In the genomic region with DNA sequence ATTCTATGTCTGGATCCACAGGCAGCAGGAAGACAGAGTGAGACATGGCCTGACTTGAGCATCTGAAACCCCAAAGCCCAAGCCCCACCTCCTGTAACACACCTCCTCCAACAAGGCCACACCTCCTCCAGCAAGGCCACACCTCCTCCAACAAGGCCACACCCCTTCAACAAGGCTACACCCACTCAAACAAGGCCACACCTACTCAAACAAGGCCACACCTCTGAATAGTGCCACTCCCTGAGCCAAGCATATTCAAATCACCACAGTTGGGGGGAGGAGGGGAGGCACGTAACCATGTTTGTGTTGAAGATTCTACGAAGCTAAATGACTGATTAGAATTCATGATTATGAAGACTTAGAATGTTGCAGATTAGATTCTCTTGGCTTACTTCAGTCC, we compare ENCODE assay signal across 26 mouse cellular contexts. TPM values are rescaled to one million over a fixed set of nuclear protein-coding genes. Genes with fewer than 3 reads are reported as not detected.
"Had no signal": no experiment of that assay in that cellular context is flagged by ENCODE, and none has a peak within 500 bp of the region (broad histone marks: within the 10 kb centered on the region; RNA-seq: fewer than 3 reads in every experiment).

No protein-coding gene starts in this region.

- H3K4me2 ChIP-seq: heart, embryonic 12.5 days; hindbrain, embryonic 12.5 days; hindbrain, embryonic 14.5 days; intestine, embryonic 15.5 days; limb, embryonic 13.5 days; limb, embryonic 15.5 days; liver, embryonic 11.5 days had no signal

- H3K27ac ChIP-seq: hindbrain, embryonic 10.5 days; hindbrain, embryonic 12.5 days; hindbrain, embryonic 14.5 days; intestine, embryonic 15.5 days; limb, embryonic 13.5 days; limb, embryonic 15.5 days; liver, embryonic 14.5 days had no signal

- H3K4me3 ChIP-seq: heart, embryonic 10.5 days; heart, embryonic 12.5 days; hindbrain, embryonic 10.5 days; hindbrain, embryonic 12.5 days; intestine, embryonic 15.5 days; limb, embryonic 13.5 days; limb, embryonic 15.5 days had no signal

- DNase-seq: gastrocnemius, postnatal 14 days; gastrocnemius, postnatal 36 days; heart, adult 11 months; heart, postnatal 10 days; heart, postnatal 4 days; kidney, adult 18-20 months; kidney, adult 8-10 months; kidney, postnatal 10 days; kidney, postnatal 25 days; kidney, postnatal 4 days; layer of hippocampus, adult 9-11 months; layer of hippocampus, postnatal 36 days; left cerebral cortex, postnatal 4 days had no signal

- H3K9ac ChIP-seq: heart, embryonic 12.5 days; hindbrain, embryonic 12.5 days; hindbrain, embryonic 14.5 days; intestine, embryonic 15.5 days; limb, embryonic 13.5 days; limb, embryonic 15.5 days; liver, embryonic 14.5 days had no signal

- H3K27me3 ChIP-seq: heart, embryonic 12.5 days; hindbrain, embryonic 12.5 days; intestine, embryonic 15.5 days; limb, embryonic 13.5 days; limb, embryonic 15.5 days had no signal

- H3K9me3 ChIP-seq: heart, embryonic 10.5 days; heart, embryonic 12.5 days; hindbrain, embryonic 10.5 days; hindbrain, embryonic 12.5 days; intestine, embryonic 15.5 days; limb, embryonic 13.5 days; limb, embryonic 15.5 days had no signal

- H3K36me3 ChIP-seq: heart, embryonic 10.5 days; heart, embryonic 12.5 days; hindbrain, embryonic 10.5 days; hindbrain, embryonic 12.5 days; intestine, embryonic 15.5 days; limb, embryonic 13.5 days; limb, embryonic 15.5 days had no signal

- H3K4me1 ChIP-seq: hindbrain, embryonic 12.5 days; limb, embryonic 15.5 days had no signal

RNA-seq across cellular contexts. Expression of gene Mrap, which starts 36.5 kb away (rescaled TPM):
- total RNA-seq: left cerebral cortex, postnatal 4 days had no signal
- polyA plus RNA-seq: inflammation-experienced regulatory T-cells, adult 6 months; intestine, postnatal 0 days; kidney, embryonic 14.5 days; limb, embryonic 13.5 days had no signal
